Mouse (Mus musculus) forebrain, postnatal 0 days (tissue): Measurements from ENCODE around the gene Tcerg1l. TPM values are rescaled to one million over a fixed set of nuclear protein-coding genes. Genes with fewer than 3 reads are reported as not detected.

ENCODE experiments used
- ATAC-seq: fragments of 200-750 bp; cut with Nextera tagmentation; 2 replicates; pipeline ENCODE4 v1.8.0; 2017; ENCODE audit warnings: mild to moderate bottlenecking, moderate library complexity
- DNase-seq: peaks from one replicate; pipeline ENCODE4 v3.0.0-alpha.2; 2015
- H3K27ac ChIP-seq: fragments of 300-500 bp; sonication (generic); 2 replicates; pipeline ENCODE4 v1.5.1; 2014; ENCODE audit warnings: low read depth, mild to moderate bottlenecking, antibody characterized with exemption, low read length, moderate library complexity, mixed read lengths
- H3K27me3 ChIP-seq: fragments of 300-500 bp; sonication (generic); 2 replicates; pipeline ENCODE4 v1.6.1; 2014; ENCODE audit warnings: mild to moderate bottlenecking, low read length, mixed read lengths; ENCODE audit not compliant: insufficient read depth
- H3K36me3 ChIP-seq: fragments of 300-500 bp; sonication (generic); 2 replicates; pipeline ENCODE4 v1.6.1; 2014; ENCODE audit warnings: mild to moderate bottlenecking, moderate library complexity; ENCODE audit not compliant: insufficient read depth
- H3K4me1 ChIP-seq: fragments of 300-500 bp; sonication (generic); 2 replicates; pipeline ENCODE4 v1.6.1; 2014; ENCODE audit warnings: antibody characterized with exemption; ENCODE audit not compliant: insufficient read depth
- H3K4me2 ChIP-seq: fragments of 300-500 bp; sonication (generic); 2 replicates; pipeline ENCODE4 v1.6.1; 2014; ENCODE audit warnings: low read depth, mild to moderate bottlenecking, moderate library complexity
- H3K4me3 ChIP-seq: fragments of 300-500 bp; sonication (generic); 2 replicates; pipeline ENCODE4 v1.5.1; 2014; ENCODE audit warnings: low read depth, low read length, mixed read lengths
- H3K9ac ChIP-seq: fragments of 300-500 bp; sonication (generic); 2 replicates; pipeline ENCODE4 v1.6.1; 2014; ENCODE audit warnings: mild to moderate bottlenecking
- H3K9me3 ChIP-seq: fragments of 300-500 bp; sonication (generic); 2 replicates; pipeline ENCODE4 v1.6.1; 2016; ENCODE audit warnings: low read length
- CTCF ChIP-seq: sonication (generic); IDR thresholded peaks from 2 replicates; pipeline ENCODE4 v1.5.1; 2016; ENCODE audit warnings: antibody characterized with exemption, control low read depth, low read depth
- WGBS: fragments of 180-500 bp; shearing (Covaris S2); extraction: QIAGEN DNeasy Blood & Tissue Kit; methylation state at CpG from one replicate; pipeline ENCODE4 v1.1.7; 2014; 5-methylcytosine and 5-hydroxymethylcytosine counted together
- polyA plus RNA-seq: library from polyadenylated mRNA; unstranded; fragments of >200 nt; fragmentation: Nextera tagmentation; extraction: Ambion mirVana; gene quantifications from 2 replicates; pipeline ENCODE4 v1.2.1, GENCODE M21; 2015
- total RNA-seq: library from RNA; depleted of rRNA; stranded (reverse); fragments of >200 nt; gene quantifications from 2 replicates; pipeline ENCODE4 v1.2.3, GENCODE M21; 2014

The Tcerg1l gene
- total and polyA plus RNA-seq, 2 experiments from 2014 or later = 21.6 to 22.1 TPM

DNA sequence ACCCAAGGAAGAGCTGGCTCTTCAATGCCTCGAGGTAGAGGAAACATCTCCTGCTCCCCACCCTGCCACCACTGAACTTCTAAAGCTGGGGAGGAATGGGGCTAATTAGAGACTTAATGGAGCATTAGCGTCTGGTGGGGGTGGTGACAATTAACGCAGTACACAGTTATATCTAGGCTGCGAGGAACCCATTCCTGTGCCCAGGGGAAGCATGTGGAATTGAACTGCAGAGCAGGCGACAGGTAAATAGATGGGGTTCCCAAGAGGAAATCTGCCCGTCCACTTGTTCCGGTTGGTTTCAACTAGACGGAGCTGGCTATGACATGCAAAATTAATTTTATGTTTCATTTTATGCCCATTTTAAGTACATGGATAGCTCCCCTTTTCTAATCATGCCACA is 128.1 kb downstream of the Tcerg1l start:
- Histone ChIP-seq H3K27me3 (no peaks in the 10 kb centered on the region), H3K9me3 (no peaks in the 10 kb centered on the region), H3K27ac (no peak overlapping the region), H3K9ac (no peak overlapping the region), H3K36me3 (no peaks in the 10 kb centered on the region), H3K4me1 (no peaks in the 10 kb centered on the region), H3K4me3 (no peak overlapping the region), H3K4me2 (no peak overlapping the region)
- ATAC-seq (no peak), DNase-seq (no peak)
- TF ChIP-seq CTCF = no peak
- 76% methylated on average over 8 of the region's 8 CpGs for WGBS

DNA sequence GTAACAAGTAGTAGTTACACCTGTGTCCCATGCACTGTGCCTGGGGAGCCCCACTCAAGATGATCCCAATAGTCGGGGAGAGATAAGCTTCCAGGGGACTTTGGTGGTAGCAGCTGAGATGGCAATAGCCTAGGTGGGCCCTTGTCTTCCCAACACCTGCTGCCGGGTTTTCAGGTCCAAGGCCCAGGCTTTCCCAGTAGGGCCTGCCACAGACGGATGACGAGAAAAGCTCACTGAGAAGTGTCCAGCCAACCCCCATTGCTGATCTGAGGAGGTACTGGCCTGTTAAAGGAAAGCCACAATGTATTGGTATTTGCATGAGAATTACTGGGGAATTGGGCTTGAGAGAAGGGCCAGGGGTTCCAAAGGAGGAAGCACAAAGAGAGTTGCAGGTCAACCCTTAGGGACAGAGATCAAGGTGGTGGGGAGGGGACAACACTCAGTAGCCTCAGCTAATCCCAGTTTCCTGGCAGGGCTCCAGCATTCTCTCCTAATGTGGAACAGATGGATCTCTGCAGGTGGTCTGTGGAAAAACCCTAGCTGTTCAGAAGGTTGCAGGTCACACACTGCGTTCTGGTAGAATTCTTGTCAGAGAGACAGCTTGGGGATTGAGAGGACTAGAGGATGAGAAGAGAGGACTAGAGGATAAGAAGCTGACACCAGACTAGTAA is 129.4 kb downstream of the Tcerg1l start:
- WGBS = 60% methylated on average over 5 of the region's 5 CpGs

DNA sequence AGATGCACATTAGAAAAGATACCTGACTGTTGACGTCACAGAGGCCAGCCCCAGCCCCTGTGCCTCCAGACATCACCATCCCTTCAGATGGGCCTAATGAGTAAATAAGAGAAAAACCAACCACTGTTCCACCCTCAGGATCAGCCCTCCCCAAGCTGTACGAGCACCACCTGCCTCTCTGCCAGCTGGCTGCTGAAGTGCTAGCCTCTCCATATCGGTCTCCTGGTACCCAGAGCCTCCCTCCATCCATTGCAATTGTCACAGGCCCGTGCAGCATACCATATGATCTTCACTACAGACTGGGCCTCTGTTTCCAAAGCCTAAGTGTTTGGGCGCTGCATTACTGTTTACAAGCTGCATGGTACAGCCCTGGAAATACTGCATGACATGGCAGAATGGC is 148.9 kb downstream of the Tcerg1l start:
- Histone ChIP-seq H3K9me3 (no peaks in the 10 kb centered on the region), H3K9ac (no peak overlapping the region), H3K36me3 (no peaks in the 10 kb centered on the region), H3K4me2 (no peak overlapping the region), H3K27me3 (no peaks in the 10 kb centered on the region), H3K27ac (no peak overlapping the region), H3K4me1 (no peaks in the 10 kb centered on the region), H3K4me3 (no peak overlapping the region)
- TF ChIP-seq CTCF = no peak
- ATAC-seq (0 out of 2 replicates have a peak, but pooled peaks have one; percentile 32), DNase-seq (no peak)
- WGBS = 56% methylated on average over 5 of the region's 5 CpGs

More for the DNA sequence above, 129.4 kb downstream of the Tcerg1l start:
- H3K27ac ChIP-seq = no peak overlapping the region
- no peaks in the 10 kb centered on the region for H3K36me3 ChIP-seq
- TF ChIP-seq CTCF = no peak
- ATAC-seq (no peak), DNase-seq (no peak)
- no peaks in the 10 kb centered on the region for H3K4me1 ChIP-seq
- H3K9ac ChIP-seq = no peak overlapping the region
- H3K27me3 ChIP-seq = no peaks in the 10 kb centered on the region
- H3K4me3 ChIP-seq = no peak overlapping the region
- no peaks in the 10 kb centered on the region for H3K9me3 ChIP-seq
- H3K4me2 ChIP-seq = no peak overlapping the region

DNA sequence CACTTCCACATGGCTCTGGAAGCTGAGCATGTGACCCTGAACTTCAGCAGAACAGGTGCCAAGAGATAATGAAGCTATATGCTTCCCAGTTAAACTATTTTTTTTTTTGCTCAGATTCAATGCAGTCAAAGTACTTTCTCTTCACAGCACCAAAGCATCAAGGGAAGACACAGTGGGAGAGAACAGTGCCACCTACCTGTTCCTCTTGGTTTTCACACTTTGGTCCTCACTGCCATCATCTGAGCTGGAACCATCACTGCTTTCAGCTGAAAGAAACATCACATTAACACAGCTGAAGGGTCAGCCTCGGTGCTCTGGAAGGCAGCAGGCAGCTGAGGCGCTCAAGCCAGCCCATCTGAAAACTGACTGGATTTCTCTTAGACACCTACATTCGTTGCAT is 149.4 kb downstream of the Tcerg1l start:
- peak; percentile 29; the same call in 1 of the 2 replicates for ATAC-seq
- TF ChIP-seq CTCF = peak; percentile 70
- H3K9me3 ChIP-seq = no peaks in the 10 kb centered on the region
- H3K27me3 ChIP-seq = no peaks in the 10 kb centered on the region
- H3K27ac ChIP-seq = no peak overlapping the region
- no peaks in the 10 kb centered on the region for H3K4me1 ChIP-seq
- H3K9ac ChIP-seq = no peak overlapping the region
- no peaks in the 10 kb centered on the region for H3K36me3 ChIP-seq
- no peak overlapping the region for H3K4me2 ChIP-seq
- no peak overlapping the region for H3K4me3 ChIP-seq
- WGBS = 74% methylated on average over 3 of the region's 3 CpGs
- DNase-seq = peak; percentile 50

DNA sequence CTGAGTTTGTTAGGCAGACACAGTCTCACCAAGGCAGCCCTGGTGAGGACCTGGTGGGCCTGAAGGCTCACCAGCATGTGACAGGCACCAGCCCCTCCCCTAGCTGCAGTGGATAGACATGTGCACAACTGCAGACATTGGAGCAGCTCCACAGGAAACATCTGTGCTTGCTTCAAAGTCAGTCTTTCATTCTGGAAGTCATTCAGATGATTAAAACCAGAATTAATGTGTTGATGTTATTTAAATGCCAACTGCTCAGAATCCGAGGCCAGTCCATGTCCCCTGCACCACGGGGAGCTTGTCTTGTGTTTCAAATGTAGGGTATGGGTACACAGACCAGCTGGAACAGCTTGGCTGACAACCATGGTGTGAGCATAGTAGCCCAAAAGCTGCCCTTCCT is 150.8 kb downstream of the Tcerg1l start:
- Histone ChIP-seq H3K36me3 (no peaks in the 10 kb centered on the region), H3K27me3 (no peaks in the 10 kb centered on the region), H3K27ac (no peak overlapping the region), H3K4me3 (no peak overlapping the region), H3K9me3 (no peaks in the 10 kb centered on the region), H3K9ac (no peak overlapping the region), H3K4me1 (no peaks in the 10 kb centered on the region), H3K4me2 (no peak overlapping the region)
- TF ChIP-seq CTCF = no peak
- ATAC-seq (peak; percentile 43; the same call in 1 of the 2 replicates), DNase-seq (no peak)
- 26% methylated on average over 2 of the region's 2 CpGs for WGBS

DNA sequence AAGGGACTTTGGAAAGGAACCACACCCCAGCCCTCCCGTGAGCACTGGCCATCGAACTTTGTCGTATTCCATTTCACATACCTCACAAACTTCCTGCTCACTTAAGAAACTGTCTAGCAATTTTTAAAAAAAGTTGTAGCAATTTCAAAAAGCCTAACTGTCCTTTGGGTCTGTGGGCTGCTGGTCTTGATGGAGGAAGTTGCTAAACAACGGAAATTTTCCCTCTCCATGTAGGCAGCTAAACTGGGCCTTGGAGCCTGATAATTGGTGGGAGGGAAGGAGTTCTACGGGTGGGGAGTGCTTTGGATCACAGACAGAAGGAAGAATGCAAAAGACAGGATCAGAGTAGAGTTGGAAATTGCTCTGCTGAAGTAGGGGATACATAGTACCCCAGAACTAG is 155.3 kb downstream of the Tcerg1l start:
- no peaks in the 10 kb centered on the region for H3K36me3 ChIP-seq

DNA sequence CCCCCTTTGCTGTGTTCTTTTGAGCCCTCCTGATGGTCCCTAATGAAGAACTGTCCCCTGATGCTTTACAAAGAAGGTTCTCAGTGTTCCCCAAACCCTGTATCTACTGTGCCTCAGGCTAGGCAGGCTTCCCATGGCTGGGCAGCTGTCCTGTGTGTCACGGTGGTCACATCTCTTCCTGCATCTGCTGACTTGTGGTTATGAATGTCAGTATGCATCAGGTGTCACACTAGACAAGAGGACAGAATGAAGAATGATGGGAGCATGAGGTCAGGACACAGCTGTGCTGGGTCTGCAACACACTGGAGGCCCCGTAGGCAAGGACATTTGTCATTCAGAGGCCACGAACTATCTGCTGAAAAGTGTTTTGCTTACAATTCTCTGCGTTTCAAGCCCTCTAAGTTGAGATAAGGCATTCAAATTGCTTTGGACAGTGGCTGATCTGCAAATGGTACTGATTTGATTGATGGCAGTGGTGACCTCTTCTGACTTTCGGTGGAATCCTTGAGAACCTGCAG is 159.8 kb downstream of the Tcerg1l start:
- no peaks in the 10 kb centered on the region for H3K27me3 ChIP-seq
- no peak overlapping the region for H3K9ac ChIP-seq
- ATAC-seq (no peak), DNase-seq (no peak)
- 84% methylated on average over 5 of the region's 5 CpGs for WGBS
- no peak overlapping the region for H3K27ac ChIP-seq
- no peak for TF ChIP-seq CTCF
- H3K36me3 ChIP-seq = no peaks in the 10 kb centered on the region
- H3K4me2 ChIP-seq = no peak overlapping the region
- no peaks in the 10 kb centered on the region for H3K4me1 ChIP-seq
- no peaks in the 10 kb centered on the region for H3K9me3 ChIP-seq
- H3K4me3 ChIP-seq = no peak overlapping the region

More for the DNA sequence above, 155.3 kb downstream of the Tcerg1l start:
- no peak for TF ChIP-seq CTCF
- no peak for ATAC-seq
- no peak overlapping the region for H3K9ac ChIP-seq
- no peak overlapping the region for H3K27ac ChIP-seq
- H3K4me3 ChIP-seq = no peak overlapping the region
- DNase-seq = no peak
- no peaks in the 10 kb centered on the region for H3K27me3 ChIP-seq
- H3K9me3 ChIP-seq = no peaks in the 10 kb centered on the region
- H3K4me2 ChIP-seq = no peak overlapping the region
- WGBS = 84% methylated on average over 5 of the region's 5 CpGs
- H3K4me1 ChIP-seq = no peaks in the 10 kb centered on the region
